Mouse (Mus musculus): Measurements from ENCODE around the gene Wwp2.

- TF ChIP-seq BHLHE40 (IDR thresholded peaks at IDR 0.05; ENCODE audit: borderline replicate concordance, low read depth, low read length) (no peak), CTCF (IDR thresholded peaks at IDR 0.05 in 2 of 3, conservative IDR thresholded peaks at IDR 0.05 in 1 of 3; ENCODE audit: control insufficient read depth in 1 of 3, insufficient read depth in 1 of 3, low read depth in 2 of 3, low read length in 3 of 3, poor library complexity in 1 of 3, severe bottlenecking in 1 of 3) (no peak), CHD2 (IDR thresholded peaks at IDR 0.05; ENCODE audit: low read length) (no peak), JUND (IDR thresholded peaks at IDR 0.05; ENCODE audit: low read depth, low read length) (no peak), EP300 (IDR thresholded peaks at IDR 0.05; ENCODE audit: low read depth in 1 of 2, low read length in 2 of 2) (no peak)
Observed at GRCm38 (mm10) chr8:107462423-107462822, 26.3 kb downstream of the Wwp2 start.

Data from MEL (cell line).